Mouse (Mus musculus): ENCODE measurements at regions not wholly inside any gene's neighbourhood (a gene's known extent, or its start where the extent isn't known, plus 50 kb on each side); places are given as distances from the start of the nearest gene placed in this dataset.

DNA sequence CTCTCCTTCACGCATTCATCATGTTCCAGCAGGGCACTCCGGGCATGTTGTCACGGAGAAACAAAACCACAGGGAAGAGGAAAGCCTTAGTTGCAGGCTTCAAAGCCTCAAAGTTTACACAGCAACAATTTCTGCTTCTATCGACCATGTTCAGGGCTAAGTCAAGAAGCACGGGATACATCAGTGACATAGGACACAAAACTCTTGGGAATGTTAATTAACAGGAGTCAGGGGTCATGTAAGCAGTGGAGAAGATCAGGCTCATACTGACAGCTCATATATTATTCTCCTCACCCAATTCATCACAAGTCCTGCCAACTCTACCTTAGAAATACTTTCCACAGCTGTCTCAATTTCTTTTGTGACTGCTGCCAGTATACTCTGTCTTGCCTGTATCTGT is 133.0 kb upstream of the Btbd3 start:
- no peak for DNase-seq

- no peak for DNase-seq
These were observed 135.5 kb upstream of the Btbd3 start for GRCm38 (mm10) chr2:138120868-138121267.

DNA sequence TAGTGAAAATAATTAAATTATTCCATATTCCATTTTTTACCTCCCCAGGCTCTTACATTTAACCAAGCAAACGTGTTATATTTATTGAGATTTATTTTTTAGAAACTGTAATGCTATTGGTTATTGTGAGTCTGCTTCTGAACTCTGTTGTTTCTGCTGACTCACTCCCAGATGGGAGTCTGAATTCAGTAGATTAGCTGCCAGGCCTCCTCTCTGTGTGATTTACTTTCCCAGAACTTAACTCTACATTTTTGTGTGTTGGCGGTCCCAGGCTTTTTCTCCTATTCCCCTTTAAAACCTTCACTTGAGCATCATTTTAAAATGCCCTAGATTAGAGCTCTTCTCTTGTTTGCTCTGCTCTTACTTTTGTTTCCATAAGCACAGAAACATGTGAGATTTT is 136.2 kb upstream of the Btbd3 start:
- DNase-seq = no peak

DNA sequence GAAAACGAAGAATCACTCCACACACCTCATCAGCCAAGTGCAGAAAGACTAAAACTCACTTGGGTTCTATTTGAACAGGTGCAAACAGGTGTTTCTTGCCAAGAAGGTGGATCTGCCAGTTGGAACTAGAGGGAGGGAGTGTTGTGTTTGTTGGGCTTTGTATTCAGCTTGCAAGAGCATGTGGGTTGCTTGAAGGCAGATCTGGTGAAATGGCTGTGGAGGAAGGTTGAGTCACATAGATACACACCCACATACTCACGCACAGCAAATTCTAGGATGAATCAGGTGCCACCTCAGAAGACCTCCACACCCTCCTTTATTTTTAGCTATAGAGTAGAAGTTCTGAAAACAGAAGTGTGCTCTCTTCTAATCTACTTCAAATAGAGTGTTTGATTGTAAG is 156.6 kb upstream of the Btbd3 start:
- no peak for DNase-seq

DNA sequence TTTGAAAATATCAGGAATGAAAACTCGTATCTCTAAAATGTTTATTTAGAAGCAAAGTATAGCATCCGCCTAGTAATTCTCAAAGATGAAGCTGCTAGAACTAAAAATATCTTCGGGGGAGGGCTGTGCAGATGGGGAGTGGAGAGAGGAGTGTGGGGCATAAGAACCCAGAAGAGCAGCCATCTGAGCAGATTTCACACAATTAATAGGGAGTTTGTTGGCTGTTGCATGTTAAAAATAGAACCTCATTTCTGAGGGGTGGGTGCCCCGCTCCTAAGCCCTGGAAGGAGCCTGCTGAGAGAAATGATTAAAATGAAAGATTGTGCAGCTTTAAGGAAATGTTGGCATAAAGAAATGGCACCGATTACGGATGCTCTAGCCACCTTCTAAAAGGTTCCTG is 171.0 kb upstream of the Btbd3 start:
- no peak for DNase-seq

GRCm38 (mm10) chr2:138084564-138085283 is 171.6 kb upstream of the Btbd3 start:
- no peak for DNase-seq

GRCm38 (mm10) chr2:138074020-138074613 is 182.2 kb upstream of the Btbd3 start:
- no peak for DNase-seq

- DNase-seq = no peak
These were observed 184.1 kb upstream of the Btbd3 start for GRCm38 (mm10) chr2:138072165-138072728.

GRCm38 (mm10) chr2:138053081-138053480 is 203.3 kb upstream of the Btbd3 start:
- no peak for DNase-seq

GRCm38 (mm10) chr2:138048341-138048740 is 208.0 kb upstream of the Btbd3 start:
- no peak for DNase-seq

DNA sequence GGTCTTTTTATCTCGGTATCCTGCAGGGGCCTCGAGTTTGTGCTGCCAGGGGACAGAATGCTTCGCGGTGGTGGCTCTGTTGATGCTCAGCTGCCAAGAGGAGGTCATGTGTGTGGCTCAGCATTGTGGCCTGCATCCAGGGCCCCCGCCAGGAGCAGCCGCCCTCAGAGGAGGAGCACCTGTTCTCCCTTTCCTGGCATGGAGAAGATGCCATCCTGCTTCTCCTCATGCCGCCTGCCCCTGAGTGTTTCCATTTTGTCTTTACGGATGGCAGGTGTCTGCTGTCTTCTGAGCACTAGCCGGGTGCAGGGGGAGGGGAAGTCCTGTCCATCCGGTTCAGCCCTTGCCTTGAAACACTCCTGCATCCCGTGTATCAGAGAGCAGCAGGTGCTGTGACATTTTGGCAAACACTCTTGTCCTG is 208.6 kb upstream of the Btbd3 start:
- no peak for DNase-seq

DNA sequence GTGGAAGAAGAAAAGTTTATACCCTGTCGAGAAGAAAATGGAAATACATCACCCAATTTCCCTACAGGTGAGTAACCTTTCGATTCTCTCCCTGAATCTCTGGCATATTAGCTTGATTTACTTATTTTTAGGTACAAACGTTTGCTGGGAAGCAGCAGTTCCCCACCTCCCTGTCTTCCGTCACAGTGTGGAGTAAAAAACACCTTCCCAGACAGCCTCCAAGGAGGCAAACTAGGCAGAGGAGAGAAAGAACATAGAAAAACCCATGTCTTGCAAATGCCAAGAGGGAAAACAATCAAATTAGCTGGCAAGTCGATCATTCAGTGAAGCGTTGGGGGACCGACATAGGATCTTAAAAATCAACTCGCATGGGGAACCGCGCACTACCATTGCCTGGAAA is 209.0 kb upstream of the Btbd3 start:
- no peak for DNase-seq

DNA sequence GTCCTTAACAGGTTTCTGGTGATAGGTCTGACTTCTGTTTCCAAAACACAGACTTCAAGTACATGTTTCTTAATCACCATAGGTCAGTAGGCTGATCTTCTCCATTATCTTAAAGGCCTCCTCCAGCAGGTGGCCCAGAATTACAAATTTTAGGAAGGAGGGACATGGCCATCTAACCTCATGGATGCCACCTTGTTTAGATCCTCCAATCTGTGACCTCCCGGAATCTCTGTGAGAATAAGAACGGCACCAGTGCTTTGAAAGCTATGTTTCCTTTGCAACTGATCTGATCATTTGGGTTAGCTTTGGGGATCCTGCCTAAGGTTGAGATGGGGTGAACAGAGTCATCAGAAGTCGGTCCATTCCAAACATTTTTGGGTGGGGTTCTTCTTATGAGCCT is 209.4 kb upstream of the Btbd3 start:
- DNase-seq = no peak

GRCm38 (mm10) chr2:138045933-138046642 is 210.3 kb upstream of the Btbd3 start:
- no peak for DNase-seq

GRCm38 (mm10) chr2:138040706-138041105 is 215.7 kb upstream of the Btbd3 start:
- DNase-seq = peak; percentile 6

DNA sequence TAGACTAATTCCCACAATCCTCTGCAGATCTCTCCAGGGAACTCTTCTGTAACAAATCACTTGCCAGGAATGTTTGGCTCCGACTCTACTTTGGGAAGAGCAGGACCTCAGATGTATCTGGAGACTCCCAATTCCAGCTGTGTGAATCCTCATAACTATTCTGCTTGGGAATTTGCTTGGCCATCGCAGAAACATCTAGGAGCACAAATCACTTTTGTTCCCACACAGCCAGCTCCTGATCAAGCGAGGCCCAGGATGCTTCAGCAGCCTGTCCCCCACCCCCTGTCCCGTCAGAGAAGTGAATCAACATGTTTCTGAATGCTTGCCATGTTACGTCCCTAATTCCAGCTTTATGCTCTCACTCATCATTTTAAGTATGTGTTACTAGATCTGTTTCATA is 216.1 kb upstream of the Btbd3 start:
- DNase-seq = peak; percentile 3

DNA sequence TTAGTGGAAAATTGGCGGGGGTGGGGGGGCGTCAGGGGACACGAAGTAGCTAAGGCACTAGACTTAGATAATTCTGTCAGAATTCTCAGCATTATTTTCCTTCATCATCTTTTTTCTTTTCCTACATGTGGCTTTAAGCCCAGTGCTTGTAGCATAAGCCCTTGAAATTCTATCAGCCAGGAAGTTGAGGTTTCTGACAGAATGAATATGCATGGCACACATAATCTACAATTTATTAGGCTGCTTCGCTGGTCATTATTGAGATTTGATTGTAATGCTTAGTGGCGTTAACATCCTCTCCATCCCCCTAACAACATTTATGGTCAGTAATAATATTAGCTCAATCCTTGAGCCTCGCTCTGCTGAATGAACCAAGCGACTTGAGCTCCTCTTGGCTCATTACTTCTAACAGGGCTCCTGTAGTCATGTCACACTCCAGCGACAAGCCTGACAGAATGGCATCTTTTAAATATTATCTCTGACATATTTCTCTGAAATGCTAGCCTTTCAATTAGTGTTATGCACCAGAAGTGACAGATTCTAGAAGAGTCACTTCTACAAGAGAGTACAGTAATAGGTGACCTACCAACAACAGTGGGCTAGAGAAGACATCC is 222.1 kb upstream of the Btbd3 start:
- DNase-seq = no peak

DNA sequence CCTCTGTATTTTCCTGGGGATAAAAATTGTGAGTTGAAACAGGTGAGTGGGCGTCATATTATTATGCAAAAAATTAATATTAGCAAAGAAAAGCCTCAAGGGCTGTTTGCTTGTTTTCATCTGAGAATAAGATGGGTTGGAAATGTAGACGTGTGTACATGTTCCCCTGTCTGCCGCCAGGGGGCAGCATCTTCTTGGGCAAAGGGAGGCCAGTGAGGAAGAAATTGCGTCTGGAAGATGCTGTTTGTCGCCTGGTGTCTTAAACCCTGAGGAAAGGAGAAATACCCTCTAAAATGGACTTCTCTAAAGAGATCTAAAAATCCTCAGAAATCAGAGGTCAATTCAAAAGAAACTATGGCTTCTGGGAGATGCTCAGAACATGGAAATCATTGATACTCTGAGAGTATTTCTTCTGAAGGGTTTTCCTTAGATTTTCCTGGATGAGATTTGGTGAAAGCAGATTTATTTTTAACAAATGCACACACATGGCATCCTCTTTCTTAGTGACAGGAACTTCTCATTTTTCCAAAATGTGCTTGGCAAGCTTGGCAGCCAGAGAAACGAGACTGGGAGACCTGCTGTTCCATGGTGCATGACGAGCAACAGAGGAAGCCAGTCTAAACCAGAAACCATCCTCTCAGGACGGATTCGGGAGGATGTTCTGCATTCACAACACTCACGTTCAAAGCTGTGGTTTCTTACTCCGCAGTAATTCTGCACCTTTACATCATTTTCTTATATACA is 222.8 kb upstream of the Btbd3 start:
- peak; percentile 86 for DNase-seq

- no peak for DNase-seq
These were observed 229.0 kb upstream of the Btbd3 start for GRCm38 (mm10) chr2:138027411-138027810.

DNA sequence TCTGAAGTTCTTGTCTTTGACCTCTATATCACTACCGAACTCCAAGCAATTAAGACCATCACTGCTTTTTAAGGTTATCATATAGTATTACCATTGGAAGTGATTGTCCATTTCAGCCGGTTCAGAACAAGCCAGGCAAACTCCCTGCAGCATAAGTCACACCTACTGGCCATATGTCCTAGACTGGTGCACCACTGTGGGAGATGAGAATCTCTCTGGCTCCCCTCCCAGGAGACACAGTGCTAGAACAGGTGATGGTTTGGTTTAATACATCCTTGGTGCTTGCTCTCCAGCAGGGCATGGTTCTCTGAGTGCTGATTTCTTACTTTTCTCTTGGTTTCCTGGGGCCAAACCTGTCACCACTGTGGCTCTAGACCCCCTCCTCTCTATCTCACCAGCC is 232.8 kb upstream of the Btbd3 start:
- DNase-seq = no peak

GRCm38 (mm10) chr2:137981766-137982165 is 274.6 kb upstream of the Btbd3 start:
- no peak for DNase-seq

- DNase-seq = no peak
These were observed 278.6 kb upstream of the Btbd3 start for GRCm38 (mm10) chr2:137977767-137978166.

Measured in adrenal gland, postnatal 10 days (tissue).